Mouse (Mus musculus): ENCODE results near the gene Sesn1. TPM values are rescaled to one million over a fixed set of nuclear protein-coding genes. Genes with fewer than 3 reads are reported as not detected.

The Sesn1 gene
- total and polyA plus RNA-seq, 3 experiments = 9.1 to 49.3 (median 30.3) TPM

GRCm38 (mm10) chr10:41825996-41826395 lies 16.3 kb downstream of the Sesn1 start:
- ATAC-seq (ENCODE audit: extremely low read depth, insufficient number of reproducible peaks, low FRiP score, poor library complexity, severe bottlenecking) (no peak), DNase-seq (ENCODE audit: low spot score) (no peak)
- TF ChIP-seq GATA1 (IDR thresholded peaks at IDR 0.05; ENCODE audit: borderline replicate concordance, low read length) (no peak), CTCF (IDR thresholded peaks at IDR 0.05; ENCODE audit: low read depth, low read length) (no peak), POLR2AphosphoS5 (IDR thresholded peaks at IDR 0.05; ENCODE audit: insufficient replicate concordance, low read depth, low read length) (no peak), TAL1 (conservative IDR thresholded peaks at IDR 0.05; ENCODE audit: low read depth, low read length) (no peak), GATA2 (IDR thresholded peaks at IDR 0.05; ENCODE audit: borderline replicate concordance, low read depth, low read length) (no peak)
- Histone ChIP-seq H3K9me3 (replicated peaks) (no peaks in the 10 kb centered on the region), H3K36me3 (replicated peaks) (peaks cover 2% of the 10 kb centered on the region), H3K4me1 (ENCODE audit: insufficient read depth, low read depth, low read length) (peaks cover 25% of the 10 kb centered on the region), H3K4me3 (ENCODE audit: low read depth, low read length) (no peak overlapping the region), H3K27me3 (ENCODE audit: insufficient read depth, low read length) (no peaks in the 10 kb centered on the region)

GRCm38 (mm10) chr10:41826526-41827116 lies 16.9 kb downstream of the Sesn1 start:
- H3K36me3 ChIP-seq (replicated peaks) = peaks cover 2% of the 10 kb centered on the region
- DNase-seq (ENCODE audit: low spot score) (peak; percentile 34), ATAC-seq (ENCODE audit: extremely low read depth, insufficient number of reproducible peaks, low FRiP score, poor library complexity, severe bottlenecking) (no peak)
- H3K4me3 ChIP-seq (ENCODE audit: low read depth, low read length) = no peak overlapping the region
- no peaks in the 10 kb centered on the region for H3K9me3 ChIP-seq (replicated peaks)
- TF ChIP-seq TAL1 (conservative IDR thresholded peaks at IDR 0.05; ENCODE audit: low read depth, low read length) (no peak), POLR2AphosphoS5 (IDR thresholded peaks at IDR 0.05; ENCODE audit: insufficient replicate concordance, low read depth, low read length) (no peak), GATA1 (IDR thresholded peaks at IDR 0.05; ENCODE audit: borderline replicate concordance, low read length) (no peak), GATA2 (IDR thresholded peaks at IDR 0.05; ENCODE audit: borderline replicate concordance, low read depth, low read length) (no peak)
- peaks cover 31% of the 10 kb centered on the region for H3K4me1 ChIP-seq (ENCODE audit: insufficient read depth, low read depth, low read length)
- H3K27me3 ChIP-seq (ENCODE audit: insufficient read depth, low read length) = no peaks in the 10 kb centered on the region

- DNase-seq (ENCODE audit: low spot score) (no peak), ATAC-seq (ENCODE audit: extremely low read depth, insufficient number of reproducible peaks, low FRiP score, poor library complexity, severe bottlenecking) (no peak)
- H3K4me3 ChIP-seq (ENCODE audit: low read depth, low read length) = no peak overlapping the region
- H3K4me1 ChIP-seq (ENCODE audit: insufficient read depth, low read depth, low read length) = peaks cover 36% of the 10 kb centered on the region
- H3K36me3 ChIP-seq (replicated peaks) = peaks cover 2% of the 10 kb centered on the region
- TF ChIP-seq CTCF (IDR thresholded peaks at IDR 0.05; ENCODE audit: low read depth, low read length) (no peak), TAL1 (conservative IDR thresholded peaks at IDR 0.05; ENCODE audit: low read depth, low read length) (no peak), GATA1 (IDR thresholded peaks at IDR 0.05; ENCODE audit: borderline replicate concordance, low read length) (no peak), POLR2AphosphoS5 (IDR thresholded peaks at IDR 0.05; ENCODE audit: insufficient replicate concordance, low read depth, low read length) (no peak), GATA2 (IDR thresholded peaks at IDR 0.05; ENCODE audit: borderline replicate concordance, low read depth, low read length) (no peak)
- no peaks in the 10 kb centered on the region for H3K9me3 ChIP-seq (replicated peaks)
- H3K27me3 ChIP-seq (ENCODE audit: insufficient read depth, low read length) = no peaks in the 10 kb centered on the region
These were observed 18.0 kb downstream of the Sesn1 start for GRCm38 (mm10) chr10:41827784-41828183.

- H3K9me3 ChIP-seq (replicated peaks) = no peaks in the 10 kb centered on the region
- ATAC-seq (ENCODE audit: extremely low read depth, insufficient number of reproducible peaks, low FRiP score, poor library complexity, severe bottlenecking) (no peak), DNase-seq (ENCODE audit: low spot score) (no peak)
- H3K36me3 ChIP-seq (replicated peaks) = no peaks in the 10 kb centered on the region
- H3K4me3 ChIP-seq (ENCODE audit: low read depth, low read length) = no peak overlapping the region
- TF ChIP-seq GATA2 (IDR thresholded peaks at IDR 0.05; ENCODE audit: borderline replicate concordance, low read depth, low read length) = no peak
- peaks cover 44% of the 10 kb centered on the region for H3K4me1 ChIP-seq (ENCODE audit: insufficient read depth, low read depth, low read length)
- no peaks in the 10 kb centered on the region for H3K27me3 ChIP-seq (ENCODE audit: insufficient read depth, low read length)
These were observed 19.5 kb downstream of the Sesn1 start for GRCm38 (mm10) chr10:41829191-41829590.

GRCm38 (mm10) chr10:41829980-41830379 lies 20.2 kb downstream of the Sesn1 start:
- Histone ChIP-seq H3K36me3 (replicated peaks) (no peaks in the 10 kb centered on the region), H3K4me3 (ENCODE audit: low read depth, low read length) (no peak overlapping the region), H3K4me1 (ENCODE audit: insufficient read depth, low read depth, low read length) (peaks cover 44% of the 10 kb centered on the region), H3K27me3 (ENCODE audit: insufficient read depth, low read length) (no peaks in the 10 kb centered on the region), H3K9me3 (replicated peaks) (no peaks in the 10 kb centered on the region)
- no peak for ATAC-seq (ENCODE audit: extremely low read depth, insufficient number of reproducible peaks, low FRiP score, poor library complexity, severe bottlenecking)
- TF ChIP-seq POLR2AphosphoS5 (IDR thresholded peaks at IDR 0.05; ENCODE audit: insufficient replicate concordance, low read depth, low read length) = no peak
- TF ChIP-seq GATA1 (IDR thresholded peaks at IDR 0.05; ENCODE audit: borderline replicate concordance, low read length) = no peak
- TF ChIP-seq TAL1 (conservative IDR thresholded peaks at IDR 0.05; ENCODE audit: low read depth, low read length) = no peak
- TF ChIP-seq GATA2 (IDR thresholded peaks at IDR 0.05; ENCODE audit: borderline replicate concordance, low read depth, low read length) = no peak
- TF ChIP-seq CTCF (IDR thresholded peaks at IDR 0.05; ENCODE audit: low read depth, low read length) = no peak
- no peak for DNase-seq (ENCODE audit: low spot score)

GRCm38 (mm10) chr10:41830445-41830844 lies 20.7 kb downstream of the Sesn1 start:
- TF ChIP-seq CTCF (IDR thresholded peaks at IDR 0.05; ENCODE audit: low read depth, low read length) (no peak), GATA2 (IDR thresholded peaks at IDR 0.05; ENCODE audit: borderline replicate concordance, low read depth, low read length) (no peak), GATA1 (IDR thresholded peaks at IDR 0.05; ENCODE audit: borderline replicate concordance, low read length) (no peak), POLR2AphosphoS5 (IDR thresholded peaks at IDR 0.05; ENCODE audit: insufficient replicate concordance, low read depth, low read length) (no peak)
- ATAC-seq (ENCODE audit: extremely low read depth, insufficient number of reproducible peaks, low FRiP score, poor library complexity, severe bottlenecking) (no peak), DNase-seq (ENCODE audit: low spot score) (no peak)
- Histone ChIP-seq H3K36me3 (replicated peaks) (no peaks in the 10 kb centered on the region), H3K4me1 (ENCODE audit: insufficient read depth, low read depth, low read length) (peaks cover 44% of the 10 kb centered on the region), H3K27me3 (ENCODE audit: insufficient read depth, low read length) (no peaks in the 10 kb centered on the region), H3K9me3 (replicated peaks) (no peaks in the 10 kb centered on the region), H3K4me3 (ENCODE audit: low read depth, low read length) (no peak overlapping the region)

All from G1E (cell line).